Mouse (Mus musculus): Measurements from ENCODE around the gene Bmpr1b.

DNA sequence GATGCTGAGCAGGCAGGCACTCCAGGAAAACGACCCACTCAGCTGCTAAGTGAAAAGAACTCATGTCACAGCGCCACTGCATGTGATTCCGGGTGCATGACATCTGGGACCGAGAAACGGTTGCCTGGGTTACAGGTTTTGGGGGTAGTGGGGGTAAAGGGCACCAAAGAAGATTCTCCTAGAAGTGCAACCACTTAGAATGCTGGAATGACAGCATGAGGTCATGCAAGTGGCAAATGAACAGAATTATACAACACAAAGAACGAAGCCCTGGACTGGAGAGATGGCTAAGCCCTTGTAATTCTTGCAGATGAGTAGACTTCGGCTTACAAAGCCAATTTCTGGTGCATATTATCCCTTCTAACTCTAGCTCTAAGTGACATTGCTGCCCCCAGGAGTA is 184.7 kb downstream of the Bmpr1b start:
- TF ChIP-seq MAFK (IDR thresholded peaks at IDR 0.05; ENCODE audit: insufficient read depth, low read depth, low read length) (no peak), CHD2 (IDR thresholded peaks at IDR 0.05; ENCODE audit: low read depth, low read length) (no peak)
